Mouse (Mus musculus) macrophage (primary cell): Measurements from ENCODE around the gene Wfdc13. TPM values are rescaled to one million over a fixed set of nuclear protein-coding genes. Genes with fewer than 3 reads are reported as not detected.

ENCODE experiments used
- H3K27ac ChIP-seq: fragments of 350-480 bp; formaldehyde crosslinking; 2 replicates; pipeline ENCODE4 v1.9.0; 2021
- H3K36me3 ChIP-seq: fragments of 350-480 bp; formaldehyde crosslinking; 2 replicates; pipeline ENCODE4 v1.9.0; 2021; ENCODE audit errors: inconsistent target
- H3K4me3 ChIP-seq: fragments of 350-480 bp; formaldehyde crosslinking; 2 replicates; pipeline ENCODE4 v1.9.0; 2021; ENCODE audit errors: inconsistent target
- H3K79me2 ChIP-seq: fragments of 350-480 bp; formaldehyde crosslinking; 2 replicates; pipeline ENCODE4 v1.9.0; 2021; ENCODE audit errors: inconsistent target
- WGBS: methylation state at CpG from one replicate; pipeline ENCODE4 v1.1.7; 2026; ENCODE audit warnings: inconsistent platforms; ENCODE audit not compliant: missing documents; 5-methylcytosine and 5-hydroxymethylcytosine counted together
- polyA plus RNA-seq: library from polyadenylated mRNA; stranded (reverse); fragments of 250-400 nt; gene quantifications from 3 replicates; pipeline ENCODE4 v1.2.4, GENCODE M21; 2018; ENCODE audit warnings: inconsistent platforms
- total RNA-seq, 78 experiments: library from RNA; depleted of rRNA; stranded (reverse); fragments of 250-400 nt; gene quantifications; 1 replicate in 9 of 78; 2 replicates in 24 of 78; 3 replicates in 43 of 78; 4 replicates in 2 of 78; pipeline ENCODE4 v1.2.4; 2018; ENCODE audit warnings: inconsistent platforms in 56 of 78

The Wfdc13 gene
- not detected for total RNA-seq (2018; cell fraction: chromatin; rRNA removed)
- not detected for total RNA-seq (2018; cell fraction: cytosol; rRNA removed)
- not detected for total RNA-seq (2018; cell fraction: nucleus; rRNA removed)
- not detected in 3 replicates for polyA plus RNA-seq

DNA sequence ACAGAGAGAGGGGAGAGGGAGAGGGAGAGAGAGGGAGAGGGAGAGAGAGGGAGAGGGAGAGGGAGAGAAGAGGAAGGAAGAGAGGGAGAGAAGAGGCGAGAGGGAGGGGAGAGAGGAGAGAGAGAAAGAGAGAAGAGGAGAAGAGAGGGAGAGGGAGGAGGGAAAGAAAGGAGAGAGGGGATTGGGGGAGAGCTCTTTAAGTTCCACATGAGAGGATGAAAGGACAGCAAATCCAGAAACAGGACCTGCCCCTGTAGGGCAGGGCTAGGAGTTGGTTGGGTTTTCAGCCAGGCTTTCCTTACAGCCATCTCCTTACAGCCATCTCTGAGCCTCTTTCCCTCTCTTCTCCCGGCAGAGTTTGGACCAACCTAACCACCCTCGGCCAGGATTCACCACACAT lies at the start of gene Wfdc13:
Gene Wfdc13, plus strand, starts transcription at position 301 of the 400 bp plus-strand sequence.
- Histone ChIP-seq H3K79me2 (no peaks in the 10 kb centered on the region), H3K27ac (no peak within 1 kb of the TSS), H3K36me3 (no peaks in the 10 kb centered on the region), H3K4me3 (no peak within 1 kb of the TSS)
- 44% methylated on average over 3 of the region's 3 CpGs for WGBS

DNA sequence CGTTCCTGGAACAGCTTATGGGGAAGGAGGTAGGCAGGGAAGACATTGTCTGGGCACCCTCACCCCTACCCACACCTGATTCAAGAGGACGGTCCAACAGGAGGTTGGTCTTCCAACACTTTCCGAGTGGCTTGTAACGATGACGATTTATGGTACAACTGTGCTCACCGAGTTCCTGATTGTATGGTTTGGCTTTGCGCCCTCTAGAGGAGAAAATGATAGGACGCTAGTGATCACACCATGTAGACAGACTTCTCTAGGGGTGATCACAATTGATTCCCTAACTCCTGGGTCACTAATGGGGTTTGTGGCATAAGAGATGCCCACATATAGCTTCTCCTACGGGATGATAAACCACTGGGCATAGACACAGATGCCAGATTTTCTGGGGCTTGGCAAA lies 49.6 kb upstream of the Wfdc13 start:
- H3K79me2 ChIP-seq, result no peaks in the 10 kb centered on the region
- no peaks in the 10 kb centered on the region for H3K36me3 ChIP-seq
- H3K4me3 ChIP-seq, result no peak overlapping the region
- 94% methylated on average over 9 of the region's 9 CpGs for WGBS
- H3K27ac ChIP-seq, result no peak overlapping the region

DNA sequence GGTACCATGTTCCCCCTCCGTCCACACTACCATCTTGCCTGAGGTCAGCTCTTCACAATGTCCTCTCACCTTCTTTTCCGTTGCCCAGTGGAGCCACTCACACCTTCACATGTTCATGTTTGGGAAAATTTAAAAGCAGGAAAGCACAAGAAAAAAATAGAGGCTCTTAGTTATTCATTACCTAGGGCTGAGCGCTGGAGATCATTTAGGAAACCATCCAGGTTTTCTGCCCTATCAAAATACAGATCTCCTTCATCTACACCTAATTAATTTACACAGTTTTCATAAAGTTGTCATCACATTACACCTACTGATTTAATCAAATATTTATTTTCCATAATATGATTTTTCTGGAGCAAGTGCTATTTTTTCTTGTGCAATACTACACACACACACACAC lies 46.2 kb upstream of the Wfdc13 start, which contains the start of gene Wfdc16:
Gene Wfdc16, minus strand, starts transcription at position 101 of the 400 bp plus-strand sequence.
- WGBS, result 95% methylated on average over 3 of the region's 3 CpGs
- no peak within 1 kb of the TSS for H3K4me3 ChIP-seq
- H3K79me2 ChIP-seq, result no peaks in the 10 kb centered on the region
- no peak within 1 kb of the TSS for H3K27ac ChIP-seq
- no peaks in the 10 kb centered on the region for H3K36me3 ChIP-seq

DNA sequence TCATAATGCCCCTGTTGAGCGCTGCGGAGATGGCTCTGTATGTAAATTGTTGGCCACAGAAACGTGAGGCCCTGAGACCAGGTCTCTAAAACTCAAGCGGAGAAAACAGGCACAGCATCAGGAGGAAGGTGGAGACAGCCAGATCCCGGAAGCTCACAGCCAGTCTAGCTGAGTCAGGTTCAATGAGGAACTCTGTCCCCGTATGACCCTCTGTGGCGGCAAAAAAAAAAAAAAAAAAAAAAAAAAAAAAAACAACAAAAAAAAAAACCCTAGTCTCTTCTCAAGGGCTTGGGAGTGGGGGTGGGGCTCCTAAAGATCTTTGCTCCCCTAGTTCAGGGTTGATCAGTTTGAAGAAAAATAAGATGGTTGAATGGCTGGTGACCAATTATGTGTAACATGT lies 43.8 kb upstream of the Wfdc13 start:
- H3K4me3 ChIP-seq, result no peak overlapping the region
- peak overlapping the region; percentile 28; the same call in 1 of the 2 replicates for H3K27ac ChIP-seq
- WGBS, result 5% methylated on average over 6 of the region's 7 CpGs
- H3K79me2 ChIP-seq, result no peaks in the 10 kb centered on the region
- no peaks in the 10 kb centered on the region for H3K36me3 ChIP-seq

DNA sequence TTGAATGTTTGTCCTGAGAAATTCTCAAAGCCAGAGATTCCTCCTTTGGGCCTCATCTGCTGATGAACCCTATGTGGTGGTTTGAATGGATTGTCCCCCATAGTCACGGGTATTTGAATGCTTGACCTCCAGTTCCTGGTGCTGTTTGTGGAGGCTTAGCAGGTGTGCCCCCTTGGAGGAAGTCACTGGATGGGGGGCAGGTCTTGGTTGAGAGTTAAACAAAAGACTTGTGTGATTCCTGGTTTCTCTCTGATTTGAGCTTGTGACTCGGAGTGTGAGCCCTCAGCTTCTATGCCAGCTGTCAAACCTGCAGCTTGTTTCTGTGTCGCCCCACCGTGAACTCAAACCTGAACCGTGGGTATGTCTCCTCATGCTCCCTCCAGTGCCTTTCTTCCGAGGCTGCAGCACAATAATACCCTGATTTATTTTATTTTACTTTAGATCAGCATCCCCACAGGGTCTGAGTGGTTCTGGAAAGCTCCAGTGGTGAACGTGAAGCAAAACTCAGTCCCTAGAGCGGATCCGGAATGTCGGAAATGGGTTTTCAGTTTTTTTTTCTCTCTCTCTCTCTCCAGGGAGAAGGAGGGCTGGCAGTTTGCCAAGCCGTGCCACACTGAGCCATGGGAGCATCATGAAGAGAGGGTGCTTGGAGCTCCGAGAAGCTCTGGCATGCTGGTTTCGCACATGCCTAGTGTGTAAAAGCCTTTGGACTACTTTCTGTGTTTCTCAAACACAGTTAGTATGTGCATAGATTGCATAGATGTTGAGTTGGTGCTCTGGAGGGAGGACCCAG lies 42.8 kb upstream of the Wfdc13 start:
- Histone ChIP-seq H3K4me3 (no peak overlapping the region), H3K36me3 (no peaks in the 10 kb centered on the region), H3K79me2 (no peaks in the 10 kb centered on the region), H3K27ac (no peak overlapping the region)
- WGBS, result 92% methylated on average over 13 of the region's 13 CpGs

DNA sequence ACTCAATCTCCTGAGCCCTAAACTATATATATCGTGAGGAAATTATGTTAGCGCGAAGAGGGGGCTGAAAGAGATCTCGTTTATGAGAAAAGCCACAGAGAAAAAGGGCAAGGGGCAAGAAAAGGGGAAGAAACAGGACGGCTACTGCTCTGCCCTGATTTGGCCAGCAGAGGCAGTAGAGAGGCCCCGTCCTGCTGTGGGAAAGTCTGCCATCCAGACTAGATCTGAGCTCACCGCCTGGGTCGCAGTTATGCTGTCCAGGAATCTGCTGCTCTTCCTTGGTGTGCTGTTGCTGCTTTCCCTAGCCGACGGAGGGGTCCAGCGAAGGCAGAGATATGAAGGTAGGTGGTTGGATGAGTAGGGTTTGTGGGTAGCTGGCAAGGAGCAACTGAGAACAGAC lies 29.0 kb upstream of the Wfdc13 start, which contains the start of gene Wfdc10:
Gene Wfdc10, plus strand, starts transcription at position 189 of the 400 bp plus-strand sequence.
- WGBS, result 9% methylated on average over 11 of the region's 11 CpGs

DNA sequence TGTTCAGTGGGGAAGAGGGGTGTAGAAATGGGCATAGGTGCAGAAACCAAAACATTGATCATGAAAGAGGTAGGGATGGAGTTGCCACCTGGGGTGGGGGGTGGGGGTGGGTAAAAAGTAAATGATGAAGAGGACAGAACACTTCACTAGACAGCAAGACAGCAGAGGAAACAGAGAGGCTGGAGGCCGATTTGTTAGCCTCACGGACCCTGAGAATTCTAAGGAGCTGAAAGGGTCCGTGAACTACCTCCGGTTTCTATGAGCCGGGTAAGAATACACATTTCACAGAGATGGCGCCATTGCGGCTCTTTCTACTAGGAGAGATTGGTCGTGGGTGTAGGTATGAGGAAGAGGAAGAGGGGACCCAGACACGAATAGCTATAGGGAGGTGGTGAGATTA lies 28.4 kb upstream of the Wfdc13 start, which contains the start of gene Wfdc9:
Gene Wfdc9, minus strand, starts transcription at position 101 of the 400 bp plus-strand sequence.
- Histone ChIP-seq H3K27ac (no peak within 1 kb of the TSS), H3K79me2 (no peaks in the 10 kb centered on the region), H3K36me3 (no peaks in the 10 kb centered on the region), H3K4me3 (no peak within 1 kb of the TSS)
- 76% methylated on average over 9 of the region's 9 CpGs for WGBS

More for the DNA sequence above, 29.0 kb upstream of the Wfdc13 start, which contains the start of gene Wfdc10:
- H3K79me2 ChIP-seq, result no peaks in the 10 kb centered on the region
- H3K27ac ChIP-seq, result no peak within 1 kb of the TSS
- no peaks in the 10 kb centered on the region for H3K36me3 ChIP-seq
- H3K4me3 ChIP-seq, result no peak within 1 kb of the TSS

DNA sequence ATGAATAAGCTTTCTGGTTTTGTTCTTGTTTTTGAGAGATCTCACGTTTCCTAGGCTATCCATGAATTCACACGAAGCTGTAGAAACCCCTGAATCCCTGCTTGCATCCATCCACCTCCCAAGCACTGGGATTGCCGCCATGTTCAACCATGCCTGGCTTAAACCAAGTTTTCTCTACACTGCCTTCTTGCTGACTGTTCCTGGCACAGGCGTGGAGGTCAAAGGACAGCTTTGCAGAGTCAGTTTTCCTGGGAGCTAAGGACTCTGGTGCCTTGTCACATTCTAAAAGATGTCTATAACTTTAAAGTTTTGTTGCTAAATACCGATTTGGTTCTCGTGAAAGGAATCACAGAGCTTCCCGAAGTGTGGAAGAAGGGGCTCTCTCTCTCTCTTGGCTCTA lies 20.1 kb upstream of the Wfdc13 start:
- WGBS, result 90% methylated on average over 7 of the region's 7 CpGs
- H3K79me2 ChIP-seq, result no peaks in the 10 kb centered on the region
- H3K27ac ChIP-seq, result no peak overlapping the region
- H3K4me3 ChIP-seq, result no peak overlapping the region
- no peaks in the 10 kb centered on the region for H3K36me3 ChIP-seq

DNA sequence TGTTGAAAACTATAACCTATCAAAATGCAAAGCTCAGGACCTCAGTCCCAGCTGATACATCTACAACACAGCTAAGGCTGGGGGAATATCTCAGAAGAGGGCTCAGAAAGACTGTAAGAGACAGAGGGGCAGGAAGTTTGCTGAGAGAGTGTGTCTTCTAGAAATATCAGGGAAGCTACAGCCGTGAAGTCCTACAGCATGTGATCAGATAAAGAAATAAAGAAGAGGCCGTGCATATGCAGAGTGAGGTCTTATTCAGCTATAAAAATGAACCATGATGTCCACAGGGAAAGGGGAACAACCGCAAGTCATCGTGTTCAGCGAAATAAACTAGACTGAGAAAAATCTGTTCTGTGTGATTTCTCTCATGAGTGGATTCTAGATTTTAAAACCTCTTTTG lies 14.6 kb upstream of the Wfdc13 start:
- Histone ChIP-seq H3K4me3 (no peak overlapping the region), H3K36me3 (no peaks in the 10 kb centered on the region), H3K27ac (no peak overlapping the region), H3K79me2 (no peaks in the 10 kb centered on the region)
- 82% methylated on average over 5 of the region's 5 CpGs for WGBS

DNA sequence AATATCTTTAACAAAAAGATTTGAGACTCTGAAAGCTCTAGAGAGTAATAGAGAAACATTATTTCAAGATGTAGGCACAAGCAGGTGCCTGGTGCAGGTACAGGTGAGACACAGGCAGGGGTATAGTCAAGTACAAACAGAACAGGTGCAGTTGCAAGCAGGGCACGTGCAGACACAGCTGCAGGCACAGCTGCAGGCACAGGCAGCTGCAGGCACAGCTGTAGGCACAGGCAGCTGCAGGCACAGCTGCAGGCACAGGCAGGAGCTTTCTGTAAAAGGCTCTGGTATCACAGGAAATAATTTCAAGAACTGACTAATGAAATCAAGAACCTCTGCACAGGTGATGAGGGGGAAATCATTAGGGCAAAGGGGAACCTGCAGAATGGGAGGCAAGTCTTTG lies 14.0 kb upstream of the Wfdc13 start:
- Histone ChIP-seq H3K4me3 (no peak overlapping the region), H3K79me2 (no peaks in the 10 kb centered on the region), H3K27ac (no peak overlapping the region), H3K36me3 (no peaks in the 10 kb centered on the region)
- 33% methylated on average over 1 of the region's 1 CpGs for WGBS

DNA sequence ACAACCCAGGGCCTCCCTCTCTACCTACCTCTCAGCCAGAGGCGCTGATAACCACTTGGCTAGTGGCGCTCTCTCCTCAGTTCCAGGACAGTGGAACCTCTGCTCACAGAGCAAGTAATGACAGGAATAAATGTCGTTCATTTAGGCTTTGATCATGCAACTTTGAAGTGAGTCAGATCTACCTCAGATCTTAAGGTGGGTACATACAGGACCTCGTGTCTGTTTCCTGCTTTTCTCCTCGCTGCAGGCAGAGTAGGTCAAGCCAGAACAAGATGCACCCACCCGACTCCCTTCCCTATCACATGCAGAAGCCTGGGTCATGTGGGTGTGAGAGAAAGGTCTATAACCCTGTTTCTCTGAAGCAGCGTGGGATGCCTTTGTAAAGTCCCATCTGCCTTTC lies 10.9 kb upstream of the Wfdc13 start, which contains the start of gene Wfdc11:
Gene Wfdc11, minus strand, starts transcription at position 101 of the 400 bp plus-strand sequence.
- H3K36me3 ChIP-seq, result no peaks in the 10 kb centered on the region
- no peaks in the 10 kb centered on the region for H3K79me2 ChIP-seq
- 78% methylated on average over 7 of the region's 7 CpGs for WGBS
- no peak within 1 kb of the TSS for H3K27ac ChIP-seq
- no peak within 1 kb of the TSS for H3K4me3 ChIP-seq

DNA sequence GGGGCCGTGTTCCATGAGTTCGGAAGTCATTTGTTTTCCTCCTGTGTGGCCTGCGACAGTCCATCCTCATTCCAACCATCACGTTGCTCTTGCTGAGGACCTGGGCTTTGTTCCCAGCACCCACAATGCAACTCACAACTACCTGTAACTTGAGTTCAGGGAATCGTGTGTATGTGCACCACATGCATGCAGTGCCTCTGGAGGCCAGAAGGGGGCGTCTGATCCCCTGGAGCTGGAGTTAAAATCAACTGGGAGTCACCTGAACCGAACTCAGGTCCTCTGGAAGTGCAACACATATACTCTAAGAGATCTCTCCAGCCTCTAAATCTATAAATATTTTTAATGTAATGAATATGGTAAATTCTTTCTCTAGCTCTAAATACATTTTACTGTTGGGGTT lies 8.8 kb upstream of the Wfdc13 start:
- WGBS, result 87% methylated on average over 7 of the region's 7 CpGs
- Histone ChIP-seq H3K36me3 (no peaks in the 10 kb centered on the region), H3K27ac (no peak overlapping the region), H3K79me2 (no peaks in the 10 kb centered on the region), H3K4me3 (no peak overlapping the region)

DNA sequence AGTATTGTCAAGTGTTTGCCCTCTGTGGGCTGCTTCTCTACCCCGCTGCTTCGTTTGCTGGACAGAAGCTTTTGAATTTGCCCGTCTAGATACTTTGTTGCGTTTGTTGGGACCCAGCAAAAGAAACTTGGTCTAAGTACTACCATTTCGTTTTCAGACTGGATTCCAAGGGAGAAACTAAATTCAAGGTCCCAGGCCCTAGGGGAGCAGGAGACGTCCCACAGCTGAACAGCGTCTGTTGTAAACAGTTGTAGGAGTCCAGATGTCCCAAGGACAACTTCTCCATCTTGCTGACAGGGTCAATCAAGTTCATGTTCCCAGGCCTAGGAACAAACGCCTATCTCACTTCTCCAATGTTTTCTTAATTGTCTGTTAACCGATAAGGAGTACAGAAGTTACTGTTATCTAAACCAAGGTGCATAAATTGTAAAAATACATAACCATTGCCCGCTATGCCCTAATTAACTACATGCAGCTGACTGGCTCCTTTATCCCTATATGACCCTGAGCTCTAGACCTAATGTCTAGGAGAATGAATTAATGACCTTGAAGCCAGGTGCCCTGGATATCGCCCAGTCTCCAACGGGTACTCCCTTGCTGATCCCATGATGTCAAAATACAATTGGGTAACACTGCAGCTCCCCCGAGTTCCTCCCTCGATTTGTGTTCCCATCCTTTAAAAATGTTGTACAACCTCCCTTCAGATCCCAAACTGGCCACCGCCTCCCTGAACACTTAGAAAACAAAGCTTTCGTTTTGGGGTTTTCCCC lies 7.8 kb upstream of the Wfdc13 start:
- Histone ChIP-seq H3K79me2 (no peaks in the 10 kb centered on the region), H3K4me3 (no peak overlapping the region), H3K27ac (no peak overlapping the region), H3K36me3 (no peaks in the 10 kb centered on the region)
- 91% methylated on average over 16 of the region's 16 CpGs for WGBS

DNA sequence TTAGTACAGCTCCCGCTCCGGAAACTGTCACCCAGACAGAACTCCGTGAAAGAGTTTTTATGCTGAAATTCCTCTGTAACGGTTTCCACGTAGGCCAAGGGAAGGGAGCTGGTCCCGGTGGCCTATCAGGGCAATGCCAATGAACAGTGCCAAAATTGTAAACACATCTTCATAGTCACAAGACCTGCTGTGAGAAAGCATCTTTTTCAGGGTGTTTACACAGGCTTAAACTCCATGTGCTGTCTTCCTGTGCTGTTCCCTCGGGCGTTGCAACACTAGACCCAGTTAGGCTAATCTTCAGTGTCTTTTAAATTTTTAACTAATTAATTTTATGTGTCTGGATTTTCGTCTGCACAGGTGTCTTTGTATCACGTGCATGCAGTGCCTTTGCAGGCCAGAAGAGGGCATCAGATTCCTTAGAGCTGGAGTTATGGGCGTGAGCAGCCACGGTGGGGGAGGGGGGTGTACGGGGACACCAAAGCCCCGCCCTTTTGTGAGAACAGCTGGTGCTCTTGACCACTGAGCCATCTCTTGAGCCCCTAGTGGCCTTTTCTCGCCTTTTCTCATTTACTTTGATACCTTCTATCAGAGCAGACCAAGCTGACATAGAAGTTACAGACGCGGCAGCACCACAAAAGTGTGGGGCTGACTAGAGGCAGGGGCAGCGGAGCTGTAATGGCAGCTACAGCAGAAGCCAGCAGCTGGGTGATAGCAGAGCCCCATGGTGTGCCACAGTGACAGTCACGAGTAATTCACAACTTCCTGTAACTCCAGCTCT lies 5.9 kb upstream of the Wfdc13 start:
- Histone ChIP-seq H3K36me3 (no peaks in the 10 kb centered on the region), H3K27ac (peak overlapping the region; percentile 10; the same call in 1 of the 2 replicates), H3K79me2 (no peaks in the 10 kb centered on the region), H3K4me3 (no peak overlapping the region)
- 22% methylated on average over 18 of the region's 19 CpGs for WGBS
